Mouse (Mus musculus) urinary bladder, postnatal 36 days (tissue): Measurements from ENCODE around the gene Olfr401.
"Not testable (repeated sequence)": the region's sequence is repeated elsewhere in the genome, so short reads cannot be mapped to it uniquely, and the experiment has no call there.

ENCODE experiments used
- DNase-seq, 2 experiments: peaks; one replicate each; pipeline ENCODE4 v3.0.0; 2022; ENCODE audit warnings: low spot score in 2 of 2, mixed read lengths in 1 of 2

The Olfr401 gene

GRCm38 (mm10) chr11:74113412-74113811 lies at the start of gene Olfr401:
Gene Olfr401 (plus strand): TSS chr11:74113712.
- DNase-seq, result no peak

GRCm38 (mm10) chr11:74069655-74070054 lies 43.9 kb upstream of the Olfr401 start, which contains the start of gene Zfp616:
Gene Zfp616 (plus strand): TSS chr11:74069955.
- DNase-seq, result no peak

- DNase-seq, result no peak
These were observed 12.8 kb upstream of the Olfr401 start for GRCm38 (mm10) chr11:74100724-74101123.

GRCm38 (mm10) chr11:74101507-74101906 lies 12.0 kb upstream of the Olfr401 start:
- no peak for DNase-seq

GRCm38 (mm10) chr11:74105066-74105465 lies 8.4 kb upstream of the Olfr401 start:
- DNase-seq, result no peak

GRCm38 (mm10) chr11:74140001-74140400 lies 26.5 kb downstream of the Olfr401 start:
- not testable (repeated sequence) for DNase-seq

GRCm38 (mm10) chr11:74145866-74146265 lies 32.4 kb downstream of the Olfr401 start:
- DNase-seq, result no peak

- no peak for DNase-seq
These were observed 39.7 kb downstream of the Olfr401 start, which contains the start of gene Olfr402 for GRCm38 (mm10) chr11:74153229-74153628. Gene Olfr402 (plus strand): TSS chr11:74153529.

- no peak for DNase-seq
These were observed 55.3 kb downstream of the Olfr401 start for GRCm38 (mm10) chr11:74168771-74169170.
